In the genomic region with DNA sequence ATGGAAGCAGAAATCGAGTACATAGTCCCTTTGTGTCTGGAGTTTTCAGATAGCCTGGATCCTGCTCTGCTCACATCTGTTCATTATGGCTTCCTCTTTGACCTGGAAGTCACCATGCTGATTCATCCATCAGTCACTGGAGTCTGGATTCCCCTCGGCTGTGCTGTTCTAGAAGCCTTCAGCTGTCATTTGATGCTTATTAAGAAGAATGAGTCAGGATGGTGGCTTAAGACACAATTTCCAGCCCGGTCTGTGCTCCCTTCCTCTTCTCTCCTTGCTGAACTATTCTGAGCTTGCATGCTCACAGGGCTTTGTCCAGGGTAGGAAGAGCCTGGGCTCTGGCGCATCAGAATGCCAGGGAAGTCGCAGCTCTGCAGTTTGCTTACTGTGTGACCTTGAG, we compare ENCODE assay signal across 18 mouse cellular contexts.
DNase-seq lines count a peak whose midpoint lies in the region; TF ChIP-seq lines count a peak whose summit lies in the region.
"Had no signal": no experiment of that assay in that cellular context is flagged by ENCODE, and none has a peak within 500 bp of the region (broad histone marks: within the 10 kb centered on the region; RNA-seq: fewer than 3 reads in every experiment).

No protein-coding gene starts in this region.

- peak; percentile 59 to 82 for DNase-seq in adrenal gland, adult (ENCODE audit: inconsistent age in 2 of 2, low spot score in 1 of 2)
- no peak for DNase-seq in adrenal gland, postnatal 4 days (ENCODE audit: low spot score in 2 of 2)
- DNase-seq in adrenal gland, postnatal 25 days = peak; percentile 7
- DNase-seq in kidney, postnatal 25 days = no peak
- DNase-seq in neural tube, embryonic 10.5 days (ENCODE audit: extremely low spot score, low spot score) = no peak
- DNase-seq: B cell, adult 2 months; cerebellum, adult 11-12 months; cerebellum, postnatal 25 days; gastrocnemius, postnatal 25 days; kidney, postnatal 36 days; lung, postnatal 4 days; right cerebral cortex, postnatal 4 days; thymus, postnatal 25 days had no signal

- TF ChIP-seq POLR2A in myocyte (IDR thresholded peaks at IDR 0.05; ENCODE audit: insufficient read length, low read depth) = no peak

- H3K79me2 ChIP-seq in C2C12 (ENCODE audit: control insufficient read depth, insufficient read depth) = no peaks in the 10 kb centered on the region
- H3K79me2 ChIP-seq in myocyte (ENCODE audit: control insufficient read depth, insufficient read depth) = no peaks in the 10 kb centered on the region

- H3K27me3 ChIP-seq in C2C12 (ENCODE audit: control insufficient read depth, insufficient read depth, insufficient read length) = no peaks in the 10 kb centered on the region
- H3K27me3 ChIP-seq in myocyte (ENCODE audit: control insufficient read depth, insufficient read depth, insufficient read length) = no peaks in the 10 kb centered on the region
- H3K27me3 ChIP-seq: hindbrain, embryonic 12.5 days; lung, embryonic 15.5 days; midbrain, embryonic 15.5 days had no signal

- H3K4me3 ChIP-seq in C2C12 (ENCODE audit: insufficient read depth, poor library complexity, severe bottlenecking) = no peak overlapping the region
- no peak overlapping the region for H3K4me3 ChIP-seq in myocyte
- H3K4me3 ChIP-seq: hindbrain, embryonic 12.5 days; lung, embryonic 15.5 days; midbrain, embryonic 15.5 days had no signal

- H3ac ChIP-seq in C2C12 (ENCODE audit: control insufficient read depth, insufficient read length, low read depth) (no peak overlapping the region), myocyte (ENCODE audit: control insufficient read depth, insufficient read length) (no peak overlapping the region)

- no peaks in the 10 kb centered on the region for H3K79me3 ChIP-seq in C2C12 (ENCODE audit: low read depth)

- peak overlapping the region; percentile 44 for H3K4me2 ChIP-seq in myocyte (ENCODE audit: low read depth)
- H3K4me2 ChIP-seq: hindbrain, embryonic 12.5 days; lung, embryonic 15.5 days; midbrain, embryonic 15.5 days had no signal

- H3K36me3 ChIP-seq in C2C12 (ENCODE audit: control insufficient read depth, insufficient read depth) (no peaks in the 10 kb centered on the region), myocyte (ENCODE audit: control insufficient read depth, insufficient read depth) (no peaks in the 10 kb centered on the region)
- H3K36me3 ChIP-seq: hindbrain, embryonic 12.5 days; lung, embryonic 15.5 days; midbrain, embryonic 15.5 days had no signal

- no peak for TF ChIP-seq CTCF in C2C12 (IDR thresholded peaks at IDR 0.05; ENCODE audit: control insufficient read depth, insufficient read depth, insufficient read length)

TF ChIP-seq in C2C12, 6 proteins besides CTCF, POLR2A, EP300 and RAD21:
- no peak for TF ChIP-seq USF1 (IDR thresholded peaks at IDR 0.05; ENCODE audit: low read depth)
- peak; percentile 99 for TF ChIP-seq FOSL1 (IDR thresholded peaks at IDR 0.05; ENCODE audit: insufficient read depth, low read length, poor library complexity, severe bottlenecking)
- no peak for TF ChIP-seq MYOG (IDR thresholded peaks at IDR 0.05; ENCODE audit: control insufficient read depth, extremely low read depth, insufficient read length)
- TF ChIP-seq MAX (IDR thresholded peaks at IDR 0.05) = peak; percentile 60
- TF ChIP-seq MYOD1 (IDR thresholded peaks at IDR 0.05; ENCODE audit: control insufficient read depth, insufficient read length, low read depth) = peak; percentile 94
- no peak for TF ChIP-seq CEBPB (IDR thresholded peaks at IDR 0.05; ENCODE audit: low read depth)
TF ChIP-seq in C2C12: peak in this region for 3.

TF ChIP-seq in myocyte, 11 proteins besides CTCF, POLR2A, EP300 and RAD21:
- TF ChIP-seq SRF (IDR thresholded peaks at IDR 0.05; ENCODE audit: control insufficient read depth, insufficient read length, low read depth) = no peak
- peak in 2 of 3 experiments; percentile 35 to 79 for TF ChIP-seq MYOD1 (IDR thresholded peaks at IDR 0.05; ENCODE audit: control insufficient read depth in 1 of 3, insufficient read length in 2 of 3, low read depth in 2 of 3)
- TF ChIP-seq USF1 (IDR thresholded peaks at IDR 0.05; ENCODE audit: low read depth) = no peak
- peak in 2 of 3 experiments; percentile 6 to 56 for TF ChIP-seq MYOG (IDR thresholded peaks at IDR 0.05; ENCODE audit: control insufficient read depth in 1 of 3, insufficient read depth in 1 of 3, insufficient read length in 2 of 3, low read depth in 2 of 3)
- no peak for TF ChIP-seq REST (IDR thresholded peaks at IDR 0.05; ENCODE audit: insufficient read depth, insufficient read length)
- TF ChIP-seq MAX (IDR thresholded peaks at IDR 0.05; ENCODE audit: low read depth) = no peak
- peak; percentile 52 for TF ChIP-seq TCF12 (IDR thresholded peaks at IDR 0.05; ENCODE audit: insufficient read depth, poor library complexity, severe bottlenecking)
- TF ChIP-seq E2F4 (IDR thresholded peaks at IDR 0.05; ENCODE audit: insufficient read depth) = no peak

Comparison
In these comparisons a context has a peak if more than half of its experiments do, and no peak if none do; other contexts are left out.
1. DNase-seq: peak in adrenal gland, adult (2 of 2) and adrenal gland, postnatal 25 days (single experiment); none in adrenal gland, postnatal 4 days (0 of 2), kidney, postnatal 25 days (0 of 2) and neural tube, embryonic 10.5 days (single experiment).